Mouse (Mus musculus) 3T3-L1 (cell line): Measurements from ENCODE around the gene Nbea.
A peak's percentile ranks its signal among the peaks of the same experiment; 100 is the strongest.

ENCODE experiments used
- DNase-seq: peaks from one replicate; pipeline ENCODE4 v3.0.0-alpha.2; 2015; ENCODE audit warnings: low read depth, low spot score

Gene Nbea

DNA sequence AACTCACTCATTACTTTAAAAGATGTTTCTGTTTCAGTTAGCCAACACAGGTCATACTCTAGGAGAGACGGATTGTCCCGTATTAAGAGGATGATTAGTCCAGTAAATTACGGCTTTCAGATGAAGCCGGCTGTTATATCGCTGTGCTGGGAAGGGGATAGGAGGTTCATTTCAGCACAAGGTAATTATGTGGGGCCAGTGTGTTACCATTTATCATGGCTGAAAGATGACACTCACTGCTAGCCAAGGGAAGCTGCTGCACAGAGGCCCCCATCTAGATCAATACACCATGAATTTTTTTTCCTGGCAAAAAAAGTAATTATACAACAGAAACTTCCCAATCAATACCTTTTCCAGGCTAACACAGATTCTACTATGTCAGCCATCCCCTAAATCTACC lies 353.3 kb downstream of the Nbea start:
- no peak for DNase-seq

DNA sequence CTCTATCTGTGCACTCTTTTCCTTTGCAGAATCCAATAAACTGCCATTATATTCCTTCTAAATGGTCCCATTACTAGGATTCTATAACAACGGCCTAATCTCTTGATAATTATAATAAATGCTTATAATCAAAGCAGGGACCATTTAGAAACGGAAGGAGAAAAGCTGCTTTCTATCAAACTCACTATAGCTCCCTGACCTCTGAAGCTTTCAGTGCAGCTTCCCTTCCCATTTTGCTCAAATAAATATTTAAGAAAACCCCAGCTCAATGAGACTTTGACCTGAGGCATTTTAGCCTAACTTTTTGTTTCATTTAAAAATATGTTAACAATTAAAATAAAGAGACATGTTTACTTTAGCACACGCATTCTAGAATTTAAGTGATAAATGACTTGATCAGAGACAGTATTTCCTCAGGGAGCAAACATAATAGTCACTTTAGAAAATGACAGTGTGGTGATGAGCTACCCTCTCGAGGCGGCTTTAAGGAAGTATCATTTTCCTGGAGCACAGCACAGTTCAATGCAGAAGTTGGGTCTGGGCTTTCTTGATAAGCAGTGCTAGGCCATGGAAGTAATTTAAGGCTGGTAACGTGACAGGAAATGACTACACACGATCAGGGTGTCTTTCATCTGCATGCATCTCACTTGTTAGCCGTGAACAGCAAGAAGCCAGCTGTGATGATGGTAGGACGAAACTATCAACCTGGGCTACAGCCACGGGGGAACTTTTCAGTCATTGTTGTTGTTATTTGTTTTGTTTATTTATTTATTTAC lies 354.8 kb downstream of the Nbea start:
- no peak for DNase-seq

DNA sequence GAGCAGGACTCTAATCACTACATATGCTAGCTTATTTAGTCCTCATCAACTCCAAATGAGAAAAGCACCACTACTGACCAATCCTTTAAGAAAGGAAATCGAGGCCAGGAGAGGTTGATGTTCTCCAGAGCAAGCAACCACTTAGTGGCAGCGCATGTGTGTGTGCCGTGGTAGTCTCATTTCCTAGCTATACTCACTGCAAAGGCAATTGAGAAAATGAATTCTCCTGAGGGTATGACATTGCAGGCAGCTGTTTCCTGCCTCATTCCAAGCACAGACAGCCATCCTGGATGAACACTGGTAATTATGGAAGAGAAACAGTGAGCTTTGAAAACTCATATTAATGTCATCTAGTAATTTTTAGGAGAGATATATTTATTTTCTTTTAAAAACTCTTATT lies 358.6 kb downstream of the Nbea start:
- no peak for DNase-seq

DNA sequence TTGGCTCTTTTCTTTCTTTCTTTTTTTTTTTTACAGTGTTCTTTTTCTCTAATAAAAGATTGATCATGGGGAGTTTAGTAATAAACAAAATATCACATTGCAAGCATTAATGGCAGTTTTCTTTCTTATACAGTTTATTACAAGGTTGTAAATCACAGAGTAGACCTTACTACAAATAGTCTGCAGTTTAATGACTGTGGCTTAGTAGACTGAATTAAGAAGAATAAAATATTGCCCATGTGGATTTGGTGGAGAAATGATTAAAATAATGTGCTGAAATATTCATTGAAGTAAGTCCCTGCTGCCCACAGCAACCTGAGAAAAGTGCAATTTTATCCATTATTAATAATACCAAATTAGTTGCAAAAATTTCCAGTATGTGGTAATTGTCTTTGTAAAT lies 363.9 kb downstream of the Nbea start:
- no peak for DNase-seq

DNA sequence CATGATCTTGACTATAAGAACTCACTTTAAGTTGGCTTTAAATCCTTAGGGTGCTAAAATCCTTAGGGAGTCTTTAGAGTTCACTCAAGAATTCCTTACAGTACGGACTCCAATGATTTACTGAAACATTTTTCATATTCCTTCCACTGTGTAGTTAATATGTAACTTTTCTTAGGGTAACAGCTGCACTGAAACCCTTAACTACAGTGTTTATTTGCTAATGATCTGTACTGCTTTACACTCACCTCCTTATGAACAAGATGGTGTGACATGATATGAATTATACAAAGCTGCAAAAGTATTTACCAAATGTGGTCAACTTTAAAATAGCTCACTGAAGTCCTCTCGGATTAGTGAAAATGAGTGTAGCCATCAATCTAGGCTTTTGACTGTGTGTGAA lies 365.4 kb downstream of the Nbea start:
- DNase-seq, result no peak

DNA sequence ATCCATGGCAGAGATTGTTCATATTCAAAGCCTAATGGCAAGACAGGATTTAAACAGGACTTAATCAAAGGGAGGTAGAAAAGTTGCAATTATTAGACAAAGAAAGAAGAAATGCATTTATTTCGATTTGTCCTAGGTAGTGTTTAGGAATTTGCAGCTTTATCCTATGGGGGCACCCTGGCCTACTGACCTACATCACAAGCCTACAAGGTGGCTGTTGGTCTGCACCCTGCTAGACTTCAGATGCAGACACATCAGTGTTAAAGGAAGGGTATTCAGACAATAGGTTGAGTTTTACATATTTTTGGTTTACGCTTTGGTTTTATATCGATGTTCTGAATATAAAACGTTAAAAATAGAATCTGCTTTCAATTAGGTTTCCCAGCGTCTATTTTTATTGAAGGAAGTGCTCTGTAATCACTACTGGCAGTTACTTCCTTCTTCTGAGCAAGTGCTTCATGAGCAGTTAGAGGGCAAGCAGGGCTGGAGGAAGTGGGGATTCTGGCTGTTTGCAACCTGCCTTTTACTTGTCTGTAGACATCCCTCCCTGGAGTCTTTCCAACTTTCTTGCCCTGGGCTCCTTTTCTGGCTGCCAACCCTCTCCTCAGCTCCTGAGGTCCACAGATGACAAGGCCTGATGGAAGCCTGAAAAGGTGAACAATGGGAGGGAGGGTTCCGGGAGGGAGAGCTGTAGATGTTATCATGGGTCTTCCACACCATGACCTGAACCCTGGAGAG lies 366.7 kb downstream of the Nbea start:
- DNase-seq, result no peak

DNA sequence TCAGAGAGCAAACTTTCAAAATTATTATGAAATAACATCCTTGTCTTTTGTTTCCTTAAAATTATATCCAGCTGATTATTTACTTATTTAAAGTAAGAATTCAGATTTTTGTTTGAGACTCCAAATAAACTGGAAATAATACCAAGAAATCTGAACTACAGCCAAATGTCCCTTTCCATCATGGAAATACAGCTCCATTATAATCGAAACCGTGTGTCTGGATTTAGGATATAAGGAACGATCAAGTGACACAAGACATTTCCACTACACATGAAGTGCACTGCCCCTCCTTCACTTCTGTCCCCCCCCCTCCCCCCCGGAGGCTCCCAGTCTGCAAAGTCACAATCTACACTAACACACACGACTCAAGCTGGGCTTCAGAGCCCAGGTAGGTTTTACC lies 367.4 kb downstream of the Nbea start:
- no peak for DNase-seq

DNA sequence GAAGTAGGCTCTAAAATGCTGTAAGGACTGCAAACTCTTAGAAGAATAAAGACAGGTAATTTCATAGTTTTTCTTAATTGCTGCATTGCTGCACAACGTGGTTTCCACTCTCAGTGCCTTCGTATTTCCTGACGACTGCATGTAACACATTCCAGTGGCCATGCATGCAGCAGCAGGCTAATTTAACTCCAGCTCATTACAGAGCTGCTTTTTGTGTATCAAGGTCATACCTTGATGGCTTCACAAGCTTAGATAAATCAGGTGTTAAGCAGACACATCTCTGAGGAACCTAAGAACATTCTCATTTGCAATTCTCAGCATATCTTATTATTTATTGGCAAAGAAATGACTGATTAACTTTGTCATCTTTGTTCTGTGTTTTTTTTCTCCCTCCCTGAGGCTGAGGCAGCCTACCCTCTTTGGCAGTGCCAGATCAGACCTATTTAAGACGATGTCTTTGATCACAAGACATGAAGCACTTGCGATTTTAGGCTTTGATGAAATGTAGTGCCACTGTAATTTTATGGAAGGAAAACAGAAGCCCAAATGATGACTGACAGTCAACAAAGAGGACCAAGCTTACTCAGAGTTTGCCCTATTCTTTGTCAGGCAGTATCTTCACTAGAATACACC lies 368.4 kb downstream of the Nbea start:
- DNase-seq, result no peak

DNA sequence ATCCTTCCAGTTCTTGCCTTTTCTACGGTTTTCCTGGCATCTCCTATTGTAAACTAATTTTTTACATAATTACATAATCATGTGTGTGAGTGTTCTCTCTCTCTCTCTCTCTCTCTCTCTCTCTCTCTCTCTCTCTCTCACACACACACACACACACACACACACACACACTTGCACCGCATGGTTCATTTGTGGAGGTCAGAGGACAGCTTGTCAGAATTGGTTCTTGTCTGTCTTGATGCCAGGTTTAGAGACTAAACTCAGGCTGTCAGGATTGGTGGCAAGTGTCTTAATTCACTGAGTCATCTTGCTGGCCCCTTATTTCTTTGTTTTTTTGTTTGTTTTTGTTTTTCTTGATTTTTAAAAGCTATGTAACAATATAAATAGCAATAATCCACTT lies 388.7 kb downstream of the Nbea start:
- DNase-seq, result no peak

DNA sequence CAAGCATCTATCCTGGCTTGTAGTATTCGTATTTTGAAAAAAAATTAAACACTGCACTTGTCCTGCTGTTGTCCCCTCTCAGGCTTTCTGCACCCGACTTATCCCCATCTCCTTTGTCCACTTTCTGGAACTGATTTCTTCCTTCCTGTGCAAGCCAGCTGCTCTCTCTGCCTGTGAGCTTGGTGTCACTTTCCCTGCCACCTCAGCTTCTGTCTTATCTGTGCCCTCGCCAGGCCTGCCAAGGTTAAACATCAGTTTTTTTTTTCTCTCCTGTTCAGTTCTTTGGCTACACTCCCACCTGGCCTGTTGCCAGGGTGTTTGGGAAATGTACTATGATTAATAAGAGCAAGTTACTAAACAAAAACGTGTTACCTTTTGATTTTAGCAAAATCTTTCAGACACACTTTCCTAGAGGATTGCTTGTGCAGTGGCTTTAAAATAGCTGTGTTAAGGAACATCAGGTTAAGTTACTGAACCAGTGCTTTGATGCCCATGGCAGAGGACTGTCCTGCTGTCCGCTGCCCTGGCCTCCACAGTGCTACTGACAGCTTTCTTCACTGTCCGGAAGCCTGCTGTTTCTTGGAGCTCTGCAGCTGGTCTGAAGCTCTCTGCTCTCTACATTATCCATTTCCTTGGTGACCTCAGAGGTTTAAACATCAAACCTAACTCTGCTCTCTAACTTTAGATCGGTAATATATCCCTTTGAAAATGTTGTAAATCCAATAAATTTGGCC lies 389.5 kb downstream of the Nbea start:
- DNase-seq, result peak; percentile 42

DNA sequence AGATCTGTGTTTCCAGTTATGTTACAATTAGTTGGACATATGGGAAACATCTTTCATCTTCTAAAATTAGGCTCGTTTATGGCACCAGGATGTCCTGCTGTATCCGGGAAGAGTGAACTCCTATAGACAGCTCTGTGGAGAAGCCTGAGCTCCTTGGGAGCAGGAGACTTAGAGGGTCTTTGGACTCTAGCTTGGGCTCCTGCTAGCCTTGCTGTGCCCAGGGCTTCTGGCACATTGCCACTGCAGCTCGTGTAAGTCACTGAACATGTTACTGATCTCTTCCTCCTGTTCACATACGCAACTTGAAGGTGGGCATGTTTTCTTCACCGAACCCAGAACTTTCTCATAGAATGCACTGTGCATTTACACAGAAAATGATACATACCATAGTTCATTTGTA lies 391.2 kb downstream of the Nbea start:
- DNase-seq, result no peak

DNA sequence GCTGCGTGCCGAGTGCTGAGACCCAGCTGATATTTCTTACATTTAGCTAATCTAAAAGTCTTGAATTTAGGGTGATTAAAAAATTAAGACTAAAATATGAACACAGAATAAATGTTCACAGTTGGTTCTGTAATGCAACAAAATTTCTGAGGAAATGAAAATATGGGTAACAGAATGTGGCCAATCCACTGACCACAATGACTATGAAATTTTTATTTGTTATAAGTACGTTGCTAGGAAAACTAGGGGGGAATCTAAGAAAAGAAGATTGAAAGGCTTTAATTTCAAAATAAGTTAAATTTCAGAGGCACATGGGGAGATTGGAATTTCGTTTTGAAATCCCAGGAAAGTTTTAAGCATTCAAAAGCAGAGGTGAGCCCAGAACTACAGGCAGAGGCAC lies 392.9 kb downstream of the Nbea start:
- no peak for DNase-seq

DNA sequence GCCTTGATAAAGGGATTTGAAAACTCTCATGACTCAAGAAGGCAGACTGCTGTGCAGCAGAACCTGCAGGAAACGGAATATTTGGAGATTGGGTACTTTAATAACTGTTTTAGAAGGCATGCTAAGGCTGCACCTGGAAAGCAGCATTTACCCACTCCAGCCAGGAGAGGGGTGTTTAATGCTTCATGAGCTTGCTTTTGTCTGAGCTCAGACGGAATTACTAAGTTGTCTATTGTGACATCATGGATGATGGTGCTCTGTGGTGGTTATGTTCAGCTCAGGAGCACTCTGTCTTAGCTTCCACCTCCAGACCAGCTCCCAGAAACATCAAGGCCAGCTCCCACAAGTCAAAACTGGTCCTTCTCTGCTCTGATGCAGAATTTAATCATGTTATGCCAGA lies 393.6 kb downstream of the Nbea start:
- DNase-seq, result peak; percentile 20

DNA sequence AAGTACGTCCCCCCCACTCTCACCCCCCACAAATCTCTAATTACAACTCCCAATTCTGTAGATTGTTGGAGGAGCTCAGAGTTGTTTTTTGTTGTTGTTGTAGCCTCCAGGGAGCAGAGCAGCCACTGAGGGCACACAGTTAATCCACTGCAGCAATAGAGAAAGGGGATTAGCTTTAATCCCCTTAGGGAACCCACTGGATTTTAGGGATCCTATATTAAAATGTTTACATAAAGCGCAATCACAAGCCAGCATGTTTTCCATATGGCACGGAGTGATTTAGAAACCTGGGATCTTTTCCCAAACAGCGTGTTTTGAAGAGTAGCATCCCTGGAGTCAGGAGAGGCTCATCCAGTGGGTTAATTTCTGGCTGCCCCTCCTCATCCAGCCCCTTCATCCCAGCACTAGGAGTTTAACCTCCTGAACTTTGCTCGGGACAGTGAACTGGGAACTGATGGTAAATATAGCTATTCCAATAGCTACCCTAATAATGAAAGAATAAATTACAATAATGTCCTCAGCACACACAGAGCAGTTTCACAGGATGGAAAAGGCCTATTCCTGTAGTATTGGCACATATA lies 394.8 kb downstream of the Nbea start:
- DNase-seq, result no peak

DNA sequence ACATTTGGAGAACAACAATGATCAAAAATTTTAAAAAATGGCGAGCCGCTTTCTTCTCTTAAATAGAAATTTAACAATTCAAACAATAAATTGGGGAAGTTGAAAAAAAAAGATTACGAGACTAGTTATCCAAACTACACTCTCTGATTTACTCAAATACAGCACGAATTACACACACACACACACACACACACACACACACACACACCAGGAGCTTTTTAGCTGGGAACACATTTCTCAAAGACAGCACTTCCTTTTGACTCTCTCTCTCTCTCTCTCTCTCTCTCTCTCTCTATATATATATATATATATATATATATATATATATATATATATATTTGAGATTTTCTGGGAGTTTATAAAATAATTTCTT lies 395.3 kb downstream of the Nbea start:
- no peak for DNase-seq

DNA sequence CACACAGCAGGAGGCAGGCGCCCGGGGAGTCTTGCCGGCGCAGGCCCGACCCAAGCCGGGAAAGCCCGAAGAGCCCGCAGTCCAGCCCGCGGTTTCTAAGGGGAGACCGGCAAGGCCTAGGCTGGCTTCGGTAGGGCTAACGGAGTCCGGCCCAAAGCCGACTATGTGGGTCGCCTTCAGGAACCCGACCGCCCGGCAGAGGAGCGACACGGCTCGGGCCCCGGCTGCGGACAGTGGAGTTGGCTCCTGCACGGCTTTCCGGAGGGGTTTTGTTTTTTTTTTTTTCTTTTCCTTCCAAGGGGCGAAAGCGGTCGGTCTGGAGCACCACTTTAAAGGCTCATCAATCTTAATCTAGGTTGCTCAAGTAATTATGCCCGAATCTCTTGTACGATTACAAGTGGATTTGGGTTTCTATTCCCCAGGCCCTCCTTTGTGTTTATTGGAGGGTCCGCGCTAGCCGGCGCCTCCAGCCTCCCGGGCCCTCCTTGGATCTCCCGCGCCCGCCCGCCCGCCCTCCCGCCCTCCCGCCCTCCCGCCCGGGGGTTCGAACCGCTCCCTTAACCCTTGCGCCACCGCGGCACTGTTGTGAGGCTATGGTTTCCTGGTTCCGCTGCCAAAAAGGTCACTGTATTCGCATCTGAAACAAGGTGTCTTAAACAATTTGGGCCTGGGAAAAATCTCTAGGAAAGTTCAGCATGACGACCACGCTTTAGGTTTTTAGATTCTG lies 395.9 kb downstream of the Nbea start:
- DNase-seq, result no peak

DNA sequence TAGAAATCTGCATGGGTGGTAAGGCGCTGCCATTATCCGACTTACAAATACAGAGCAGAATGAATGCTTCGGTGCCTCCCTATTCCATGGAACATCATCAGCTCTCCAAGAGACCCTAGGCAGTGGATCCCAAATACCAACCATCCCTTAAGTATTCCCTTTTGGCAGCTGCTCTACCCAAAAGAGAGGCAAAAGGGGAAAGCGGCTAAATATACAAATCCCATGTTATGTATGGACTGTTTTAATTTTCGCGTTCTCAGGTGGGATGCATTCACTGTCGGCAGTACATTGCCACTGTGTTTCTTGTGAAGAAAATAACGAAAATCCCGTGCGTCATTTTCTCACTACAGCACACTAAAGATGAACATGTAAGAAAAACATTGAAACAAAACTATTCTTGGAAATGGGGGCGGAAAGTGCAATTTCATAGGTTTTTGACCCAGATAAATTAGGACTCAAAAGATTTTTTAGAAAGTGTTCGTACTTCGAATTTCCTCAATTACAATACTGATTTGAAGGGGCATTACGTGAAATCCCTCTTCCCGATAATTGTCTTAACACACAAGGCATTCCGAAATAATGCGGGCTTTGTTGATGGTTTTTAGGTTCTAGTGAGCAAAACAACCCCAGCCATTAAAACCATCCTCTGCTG lies 396.5 kb downstream of the Nbea start:
- no peak for DNase-seq

DNA sequence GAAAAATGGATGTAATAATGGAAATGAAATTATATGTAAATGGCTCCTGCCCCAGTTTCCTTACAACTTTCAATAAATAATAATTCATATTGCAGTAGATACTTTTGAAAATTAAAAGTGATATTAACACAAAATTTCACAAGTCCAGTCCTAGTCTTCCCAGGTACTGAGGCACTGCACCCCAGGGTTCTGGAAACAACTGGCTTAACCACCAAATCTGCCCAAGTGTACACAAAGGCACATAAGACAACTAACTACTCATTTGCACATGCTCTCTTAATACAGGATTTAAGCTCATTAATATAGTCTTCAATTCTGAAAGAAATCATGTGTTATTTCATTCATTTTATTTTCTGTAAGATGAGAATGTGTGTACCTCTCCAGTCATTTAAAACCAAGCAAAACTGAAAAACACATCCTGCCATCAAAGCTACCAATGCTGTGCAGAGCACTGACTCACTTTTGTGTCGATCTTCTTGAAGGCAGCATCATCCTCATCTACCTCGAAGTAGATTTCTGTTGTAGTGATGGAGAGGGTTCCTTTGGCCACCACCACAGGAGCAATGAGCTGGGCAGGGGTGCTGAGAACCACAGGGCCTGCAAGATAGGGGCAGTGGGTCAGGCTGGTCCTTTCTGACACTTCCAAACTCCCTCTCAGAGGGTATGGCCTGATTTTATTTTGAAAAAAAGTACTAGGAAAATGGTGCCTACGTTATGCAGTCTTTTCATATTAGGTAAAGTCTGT lies 397.3 kb downstream of the Nbea start:
- no peak for DNase-seq

DNA sequence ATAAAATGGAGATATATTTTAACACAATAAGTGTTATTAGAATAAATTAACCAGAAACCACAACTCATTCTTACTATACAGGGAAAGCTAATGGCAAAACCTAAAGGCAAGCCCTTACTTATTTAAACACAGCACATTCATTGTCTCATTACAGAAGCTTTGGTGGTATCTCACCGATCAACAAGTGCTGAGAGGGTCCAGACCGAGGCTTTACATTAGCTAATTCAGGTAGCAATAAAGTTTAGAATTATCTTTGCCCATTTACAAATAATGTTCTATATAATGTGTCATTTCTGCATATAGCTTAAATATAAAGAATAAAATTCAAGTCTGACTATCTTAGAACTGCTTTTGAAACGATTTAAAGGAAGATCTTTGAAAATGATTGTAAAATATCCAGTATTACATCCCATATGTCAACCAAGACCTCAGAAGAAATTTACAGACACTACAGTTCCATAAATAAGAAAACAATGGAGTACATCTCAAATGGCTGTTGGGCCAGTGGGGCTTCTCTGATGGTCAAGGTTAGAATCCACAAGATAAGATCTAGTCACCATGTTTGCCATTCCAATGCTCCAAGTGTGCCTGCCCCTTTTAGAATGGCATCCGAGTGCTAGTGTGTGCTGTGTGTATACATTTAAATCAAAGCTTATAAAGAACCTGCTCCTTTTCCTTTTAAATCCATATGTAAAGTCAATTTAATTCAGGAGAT lies 398.1 kb downstream of the Nbea start:
- no peak for DNase-seq
